Mouse (Mus musculus) gastrocnemius, postnatal 4 days (tissue): ENCODE measurements around the gene Khnyn. TPM values are rescaled to one million over a fixed set of nuclear protein-coding genes. Genes with fewer than 3 reads are reported as not detected.

Experiments used
- DNase-seq, 2 experiments: peaks; one replicate each; pipeline ENCODE4 v3.0.0; 2021 to 2022; ENCODE audit warnings: low spot score in 2 of 2, mixed read lengths in 2 of 2
- total RNA-seq, 2 experiments: library from RNA; stranded (reverse); gene quantifications; 2 replicates each; pipeline ENCODE4 v1.2.3; 2021

Khnyn gene
- total RNA-seq, 2 experiments from 2014 or later, result 15.7 to 16.9 TPM

- no peak for DNase-seq
Measured at GRCm38 (mm10) chr14:55872551-55872950, 12.2 kb upstream of the Khnyn start.

GRCm38 (mm10) chr14:55873242-55873713 lies 11.5 kb upstream of the Khnyn start:
- DNase-seq, result no peak

DNA sequence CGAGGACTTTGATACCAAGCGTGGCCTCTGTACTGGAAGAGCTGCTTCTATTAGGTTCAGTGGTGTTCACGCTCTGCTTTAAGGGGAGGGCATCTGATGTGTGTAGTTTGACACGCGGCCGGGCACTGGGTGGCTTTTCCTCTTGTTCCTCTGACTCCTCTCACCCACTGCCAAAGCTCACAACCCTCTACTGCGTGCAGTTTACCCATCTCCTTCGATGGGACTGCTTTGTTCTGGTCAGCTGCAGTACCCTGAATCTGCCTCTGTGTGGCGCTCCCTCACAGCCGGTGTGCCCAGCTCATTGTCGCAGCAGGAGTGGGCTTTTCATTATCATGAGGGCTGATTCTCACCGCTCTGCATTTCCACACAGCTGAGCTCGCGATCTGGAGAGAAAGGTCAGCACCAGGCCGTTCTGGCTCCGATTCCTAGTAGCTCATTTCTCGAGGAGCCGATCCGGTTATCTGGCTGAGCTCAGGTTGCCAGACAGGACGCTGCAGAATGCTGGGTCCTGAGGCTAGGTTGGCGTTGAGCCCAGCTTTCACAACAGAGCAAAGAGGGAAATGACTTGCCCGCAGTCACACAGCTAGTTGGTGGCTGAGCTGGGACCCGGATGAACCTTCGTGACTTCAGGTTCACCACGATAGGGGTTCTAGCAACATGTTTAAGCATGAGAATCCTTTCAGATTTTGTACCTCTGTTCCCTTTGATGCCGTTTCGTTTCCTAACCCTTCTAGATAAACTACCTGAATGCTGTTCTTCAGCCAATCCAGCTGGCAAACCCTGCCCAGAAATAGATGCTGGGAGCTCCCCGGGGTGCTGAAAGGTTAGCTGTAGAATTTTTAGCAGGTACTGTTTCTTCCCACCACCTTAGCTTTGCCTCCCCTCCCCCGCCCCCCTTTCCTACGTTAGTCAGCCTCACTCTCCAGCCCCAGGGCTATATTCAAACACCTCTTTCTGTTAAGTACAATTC lies 10.7 kb upstream of the Khnyn start:
- DNase-seq, result peak; percentile 76 to 78

DNA sequence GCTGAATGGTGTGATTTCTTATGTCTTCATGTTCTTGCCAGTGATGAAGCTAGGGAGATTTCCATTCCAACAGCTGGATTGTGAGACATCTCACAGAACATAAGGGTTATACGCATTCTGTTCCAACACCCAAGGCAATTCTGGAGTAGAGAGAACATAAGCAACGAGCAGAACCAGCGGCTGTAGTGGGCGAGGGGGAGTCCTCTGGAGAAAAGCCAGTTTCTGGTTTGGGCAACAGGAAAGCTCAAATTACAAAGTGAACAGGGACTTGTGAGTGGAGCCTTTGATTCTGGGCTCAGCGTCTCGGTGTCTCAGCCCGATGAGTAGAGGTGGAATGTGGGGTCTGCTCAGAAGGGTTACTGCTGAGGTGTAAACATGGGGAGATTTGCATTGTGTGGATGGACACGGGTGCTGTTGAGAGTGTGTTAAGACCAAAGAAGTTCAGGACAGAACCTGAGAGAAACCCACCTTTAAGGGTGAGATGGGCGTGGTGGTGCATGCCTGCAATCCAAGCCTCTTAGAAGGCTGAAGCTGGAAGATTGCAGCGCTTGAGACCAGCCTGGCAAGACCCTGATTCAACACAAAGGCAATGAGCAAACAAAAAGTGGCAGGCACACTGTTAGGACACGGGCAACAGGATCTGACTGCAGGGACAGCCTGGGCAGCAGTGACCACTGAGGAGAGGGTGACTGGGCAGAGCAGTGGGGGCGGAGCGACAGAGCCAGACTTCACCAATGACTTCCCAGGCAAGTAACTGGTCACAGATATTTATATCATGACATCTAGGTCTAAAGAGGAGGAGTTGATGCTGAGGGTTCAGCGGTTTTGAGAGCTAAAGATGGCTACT lies 7.1 kb upstream of the Khnyn start:
- peak in 1 of 2 experiments; percentile 15 for DNase-seq

DNA sequence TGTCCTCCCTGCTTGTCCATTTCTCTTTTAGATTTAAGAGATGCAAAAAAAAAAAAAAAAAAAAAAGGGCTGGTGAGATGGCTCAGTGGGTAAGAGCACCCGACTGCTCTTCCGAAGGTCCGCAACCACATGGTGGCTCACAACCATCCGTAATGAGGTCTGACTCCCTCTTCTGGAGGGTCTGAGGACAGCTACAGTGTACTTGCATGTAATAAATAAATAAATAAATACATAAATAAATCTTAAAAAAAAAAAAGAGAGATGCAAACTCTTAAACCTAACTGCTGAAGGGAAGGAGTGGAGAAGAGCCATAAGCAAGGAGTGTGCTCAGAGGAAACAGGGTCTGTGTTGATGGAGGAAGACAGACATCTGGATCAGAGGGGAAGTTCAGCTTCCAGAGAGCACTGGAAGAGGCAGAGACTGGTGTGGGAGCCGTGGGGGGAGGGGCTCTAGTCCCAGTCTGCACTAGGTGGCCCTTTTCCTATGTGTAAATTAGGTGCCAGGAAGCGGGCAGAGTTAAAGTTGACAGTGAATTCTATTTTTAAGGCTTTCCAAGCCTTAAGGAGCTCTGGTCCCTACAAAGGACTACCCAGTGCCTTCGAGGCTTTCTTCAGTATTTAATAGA lies 6.3 kb upstream of the Khnyn start:
- DNase-seq, result no peak

GRCm38 (mm10) chr14:55879623-55880022 lies 5.1 kb upstream of the Khnyn start:
- DNase-seq, result peak in 1 of 2 experiments; percentile 67

- no peak for DNase-seq
Measured at GRCm38 (mm10) chr14:55880982-55881381, 3.8 kb upstream of the Khnyn start.

DNA sequence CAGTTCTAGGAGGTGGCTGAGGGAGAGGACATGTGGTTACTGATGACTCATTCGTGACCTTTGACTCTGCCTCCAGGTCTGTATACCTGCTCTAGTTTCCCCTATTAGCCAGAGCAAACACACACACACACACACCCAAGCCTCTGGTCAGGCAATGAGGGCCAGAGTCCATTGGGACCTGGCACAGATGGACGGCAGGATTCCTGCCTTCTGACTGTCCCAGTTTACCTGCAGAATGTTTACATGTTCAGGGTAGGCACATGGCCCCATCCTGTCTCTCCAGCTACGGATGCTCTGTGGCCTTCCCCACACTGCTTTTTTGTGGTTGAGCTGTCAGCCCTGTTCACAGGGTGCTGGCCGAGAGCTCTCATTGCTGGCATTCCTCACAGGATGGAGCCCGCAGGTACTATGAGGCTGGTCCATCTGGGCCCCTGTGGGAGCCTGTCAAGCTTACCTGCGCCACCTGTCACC lies 2.5 kb upstream of the Khnyn start:
- DNase-seq, result no peak

GRCm38 (mm10) chr14:55883149-55883661 lies 1.5 kb upstream of the Khnyn start:
- DNase-seq, result no peak

DNA sequence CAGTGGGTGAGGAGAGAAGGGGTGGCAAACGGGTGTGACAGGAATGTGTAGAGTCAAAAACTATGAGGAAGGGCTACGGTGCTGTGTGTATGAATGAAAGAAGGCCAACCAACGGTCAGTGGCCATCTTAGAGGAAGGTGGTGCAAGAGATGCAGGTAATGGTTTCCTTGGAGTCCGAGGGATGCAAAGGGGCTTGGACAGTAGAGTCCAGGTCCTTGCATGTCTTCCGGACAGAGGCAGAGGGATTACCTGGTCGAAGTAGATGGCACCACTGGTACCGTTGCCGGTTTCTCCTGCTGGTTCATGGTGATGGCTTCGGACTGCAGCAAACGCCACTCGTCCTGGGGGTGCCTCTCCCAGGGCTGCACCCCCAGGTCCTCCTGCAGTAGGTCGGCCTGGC lies 1.1 kb upstream of the Khnyn start:
- DNase-seq, result no peak

DNA sequence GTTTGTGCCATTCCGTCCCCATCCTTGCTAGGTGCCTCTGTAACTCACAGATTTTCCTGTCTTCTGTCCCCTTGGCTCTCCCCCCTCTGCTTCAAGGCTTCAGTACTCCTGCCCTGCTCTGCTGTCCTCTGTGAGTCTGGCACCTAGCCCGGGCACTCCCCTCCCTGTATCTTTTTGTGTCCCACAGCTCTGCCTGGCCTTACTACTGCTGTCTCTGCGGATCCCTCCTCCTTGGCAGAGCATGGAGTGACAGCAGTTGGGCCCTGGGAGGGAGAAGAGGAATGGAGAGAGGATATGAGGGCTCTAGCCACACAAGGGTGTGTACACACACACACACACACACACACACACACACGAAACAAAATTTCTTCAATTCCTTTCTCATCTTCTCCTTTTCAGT lies 581 bp upstream of the Khnyn start, which contains the start of gene Cbln3:
Gene Cbln3, minus strand, starts transcription at position 227 of the 400 bp plus-strand sequence.
- DNase-seq, result peak in 1 of 2 experiments; percentile 71

GRCm38 (mm10) chr14:55885114-55885790 lies 505 bp downstream of the Khnyn start:
- peak in 1 of 2 experiments; percentile 43 for DNase-seq

DNA sequence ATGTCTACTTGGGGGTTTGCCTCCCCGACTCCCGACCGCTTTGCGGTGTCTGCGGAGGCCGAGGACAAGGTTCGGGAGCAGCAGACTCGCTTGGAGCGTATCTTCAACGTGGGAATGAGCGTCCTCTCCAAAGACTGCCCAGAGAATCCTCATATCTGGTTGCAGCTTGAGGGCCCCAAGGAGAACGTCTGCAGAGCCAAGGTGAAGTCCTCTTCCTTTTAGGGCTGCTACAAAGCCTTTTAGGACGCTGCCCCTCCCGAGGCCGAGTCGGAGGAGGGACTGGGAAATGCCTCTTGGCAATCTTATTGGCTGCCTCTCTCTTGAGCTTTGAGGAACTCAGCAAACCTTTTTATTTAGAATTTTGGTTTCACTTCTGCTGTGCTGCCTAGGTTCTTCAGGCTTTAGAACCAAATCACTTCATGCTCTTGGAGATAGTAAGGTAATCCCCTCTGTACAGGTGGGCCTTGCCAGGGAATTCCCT lies 1.1 kb downstream of the Khnyn start:
- DNase-seq, result peak in 1 of 2 experiments; percentile 53

GRCm38 (mm10) chr14:55886571-55887382 lies 2.0 kb downstream of the Khnyn start:
- DNase-seq, result no peak

DNA sequence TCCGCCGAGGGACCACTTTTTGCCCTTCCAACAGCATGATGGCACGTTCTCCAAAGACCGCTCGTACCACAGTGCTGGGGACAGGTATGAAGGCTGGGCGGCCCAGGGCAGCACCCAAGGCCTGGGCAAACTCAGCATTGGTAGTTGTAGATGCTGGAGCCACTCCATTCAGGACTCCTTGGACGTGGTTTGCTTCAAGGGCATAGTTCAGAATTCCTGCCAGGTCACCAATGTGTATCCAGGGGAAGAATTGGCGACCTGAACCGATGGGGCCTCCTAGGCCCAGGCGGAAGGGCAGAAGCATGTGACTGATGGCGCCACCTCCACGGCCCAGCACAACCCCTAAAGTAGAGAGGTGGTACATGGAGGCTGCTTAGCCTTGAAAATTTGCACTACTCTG lies 12.9 kb downstream of the Khnyn start:
- DNase-seq, result no peak

GRCm38 (mm10) chr14:55898947-55899346 lies 14.2 kb downstream of the Khnyn start:
- DNase-seq, result no peak

GRCm38 (mm10) chr14:55899701-55900413 lies 15.1 kb downstream of the Khnyn start, which contains the start of gene Sdr39u1:
TSS of gene Sdr39u1 (minus strand) at chr14:55900293.
- DNase-seq, result peak; percentile 60 to 82

- DNase-seq, result no peak
Measured at GRCm38 (mm10) chr14:55900414-55900755, 15.6 kb downstream of the Khnyn start.
